Mouse (Mus musculus): Measurements from ENCODE around the gene Olfr195. TPM values are rescaled to one million over a fixed set of nuclear protein-coding genes. Genes with fewer than 3 reads are reported as not detected.

Gene Olfr195
- total RNA-seq (2021) (not detected), polyA plus RNA-seq (2012; rRNA removed) (not detected in 2 replicates)
- long read RNA-seq, result 0 reads

DNA sequence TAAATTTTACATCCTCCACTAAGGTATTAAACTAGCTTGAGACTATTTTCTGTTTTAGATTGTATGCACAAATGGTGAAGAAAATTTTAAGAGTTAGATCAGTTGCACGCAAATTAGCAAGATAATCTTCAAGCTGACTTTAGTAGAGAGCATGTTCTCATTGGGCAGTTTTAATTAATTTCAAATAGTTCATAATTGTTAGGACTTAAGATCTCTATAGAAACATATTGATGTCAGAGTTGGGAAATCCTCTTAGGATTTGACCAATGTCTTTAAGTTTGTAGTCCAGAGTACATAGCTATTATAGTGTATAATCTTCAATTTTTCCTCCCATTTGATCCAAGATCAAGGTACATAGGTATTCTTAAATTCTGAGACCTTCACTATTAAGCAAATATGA is at the start of gene Olfr195:
Gene Olfr195 (plus strand): TSS at position 301 of the 400 bp plus-strand sequence.
- DNase-seq, result no peak

DNA sequence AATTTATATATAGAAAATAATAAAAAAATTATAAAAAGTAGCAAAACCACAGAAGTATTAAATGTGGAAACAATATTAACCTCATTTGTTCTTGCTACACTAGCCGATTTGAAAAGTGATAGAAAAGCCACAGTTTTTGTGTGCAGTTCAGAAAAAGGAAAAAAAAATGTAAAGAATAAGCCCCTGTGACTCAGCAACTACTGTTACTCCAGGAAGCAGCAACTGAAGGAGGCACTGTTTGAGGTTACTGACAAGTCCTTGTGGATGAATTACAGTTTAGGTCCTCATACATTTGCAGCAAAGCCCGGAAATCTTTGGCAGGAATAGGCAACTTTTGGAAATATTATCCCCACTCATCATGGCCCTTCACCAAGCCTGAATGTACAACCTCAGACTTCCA is 41.5 kb upstream of the Olfr195 start:
- no peak for DNase-seq

DNA sequence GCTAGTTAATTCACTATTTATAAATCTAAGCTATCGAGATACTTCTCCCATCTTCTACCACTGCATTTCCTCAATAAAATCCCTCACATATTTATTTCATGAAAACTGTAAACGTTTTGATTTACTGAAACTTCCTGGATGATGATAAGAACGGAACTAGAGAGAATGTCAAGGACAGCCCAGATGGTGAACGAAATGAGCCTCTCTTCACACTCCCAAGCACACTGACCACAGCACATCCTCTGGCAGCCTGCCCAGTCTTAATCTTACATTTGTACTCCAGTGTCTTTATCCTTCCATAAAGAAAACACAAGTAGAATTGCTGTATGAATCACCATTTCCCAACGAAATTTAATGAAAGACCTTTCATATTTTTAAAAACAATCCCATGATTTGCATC is 38.3 kb upstream of the Olfr195 start:
- peak; percentile 19 for DNase-seq

GRCm38 (mm10) chr16:59111781-59112180 is 35.1 kb upstream of the Olfr195 start, which contains the start of gene Olfr193:
Gene Olfr193, minus strand, starts transcription at chr16:59111881.
- DNase-seq, result no peak

DNA sequence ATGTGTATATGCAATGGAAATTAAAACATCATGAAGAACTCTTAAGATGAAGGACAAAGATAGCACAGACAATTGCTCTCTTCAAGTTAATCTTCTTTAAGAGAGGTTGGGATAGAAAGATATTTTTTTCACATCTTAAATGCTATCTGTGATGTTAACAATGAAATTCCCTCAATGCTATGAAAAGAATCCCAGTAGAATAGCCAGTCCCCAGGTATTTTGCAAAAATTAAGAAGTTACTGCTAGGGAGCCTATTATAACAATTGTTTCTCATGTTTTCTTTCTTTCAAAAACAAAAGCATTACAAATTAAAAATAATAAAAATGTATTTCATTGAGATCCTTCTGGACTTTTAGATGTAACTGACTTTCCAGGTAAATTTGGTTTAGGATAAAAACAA is 25.9 kb upstream of the Olfr195 start, which contains the start of gene Olfr194:
Gene Olfr194 (minus strand): TSS at position 101 of the 400 bp plus-strand sequence.
- no peak for DNase-seq

GRCm38 (mm10) chr16:59130740-59131139 is 16.1 kb upstream of the Olfr195 start:
- DNase-seq, result no peak

DNA sequence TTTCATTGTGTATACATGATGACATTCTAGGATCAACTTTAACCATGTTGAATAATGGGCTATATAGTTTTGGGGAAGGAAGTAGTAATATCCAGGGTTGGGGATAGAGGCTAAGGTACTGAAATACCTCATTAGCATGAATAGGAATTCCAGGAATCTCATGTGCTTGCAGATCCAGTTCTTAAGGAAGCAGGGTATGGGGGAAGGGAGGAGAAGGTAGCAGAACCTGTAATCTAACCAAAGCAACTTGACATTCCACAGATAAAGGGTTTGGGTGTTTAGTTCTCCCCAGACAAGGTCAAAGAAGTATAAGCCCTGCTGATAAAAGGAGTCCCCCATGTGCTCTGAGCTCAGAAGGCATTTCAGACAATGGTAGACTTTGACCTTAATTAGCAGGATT is 5.7 kb upstream of the Olfr195 start:
- DNase-seq, result no peak

DNA sequence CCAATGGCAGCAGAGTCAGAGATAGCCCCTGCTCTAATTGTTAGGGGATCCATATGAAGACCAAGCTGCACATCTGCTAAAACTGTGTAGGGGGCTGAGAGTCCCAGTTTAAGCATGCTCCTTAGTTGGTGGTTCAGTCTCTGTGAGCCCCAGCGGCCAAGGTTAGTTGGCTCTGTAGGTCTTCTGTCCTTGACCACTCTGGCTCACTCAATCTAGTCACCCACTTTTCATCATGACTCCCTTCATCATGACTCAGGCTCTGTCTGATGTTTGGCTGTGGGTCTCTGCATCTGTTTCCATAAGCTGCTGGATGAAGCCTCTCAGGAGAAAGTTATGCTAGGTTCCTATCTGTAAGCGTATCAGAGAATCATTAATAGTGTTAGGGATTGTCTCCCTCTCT is 5.2 kb downstream of the Olfr195 start:
- peak; percentile 53 for DNase-seq

DNA sequence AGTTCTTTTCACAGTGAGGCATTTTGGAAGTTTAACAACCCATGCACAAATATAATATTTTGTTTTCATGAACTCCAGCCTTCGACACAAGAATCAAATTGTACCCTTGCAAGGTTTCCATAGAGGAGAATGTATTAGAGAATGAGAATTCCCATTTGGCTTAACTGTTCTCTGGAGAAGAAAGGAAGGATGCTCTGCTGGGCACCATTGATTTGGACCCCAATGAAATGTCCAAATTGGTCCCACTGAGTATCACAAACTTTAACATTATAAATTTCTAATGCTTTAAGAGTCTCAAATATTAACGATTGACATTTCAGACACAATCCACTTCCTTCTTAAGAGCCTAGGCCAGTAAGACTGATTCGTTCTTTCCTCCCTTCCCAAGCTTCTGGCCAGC is 23.5 kb downstream of the Olfr195 start, which contains the start of gene Olfr196:
Gene Olfr196 (minus strand): TSS at position 101 of the 400 bp plus-strand sequence.
- no peak for DNase-seq

Other genes starting within 250 kb of the Olfr195 start
- not detected for gene Olfr181, start 218.3 kb upstream of the Olfr195 start, total RNA-seq (2021)
- gene Olfr181, start 218.3 kb upstream of the Olfr195 start, polyA plus RNA-seq (2012; rRNA removed), result not detected in 2 replicates
- gene Olfr180, start 217.7 kb upstream of the Olfr195 start, total RNA-seq (2021), result not detected
- gene Olfr180, start 217.7 kb upstream of the Olfr195 start, polyA plus RNA-seq (2012; rRNA removed), result not detected in 2 replicates
- gene Olfr183, start 151.7 kb upstream of the Olfr195 start, total RNA-seq (2021), result not detected
- not detected in 2 replicates for gene Olfr183, start 151.7 kb upstream of the Olfr195 start, polyA plus RNA-seq (2012; rRNA removed)
- not detected for gene Olfr186, start 116.8 kb upstream of the Olfr195 start, total RNA-seq (2021)
- gene Olfr186, start 116.8 kb upstream of the Olfr195 start, polyA plus RNA-seq (2012; rRNA removed), result not detected in 2 replicates
- not detected for gene Olfr187, start 107.3 kb upstream of the Olfr195 start, total RNA-seq (2021)
- not detected in 2 replicates for gene Olfr187, start 107.3 kb upstream of the Olfr195 start, polyA plus RNA-seq (2012; rRNA removed)
- not detected for gene Olfr190, start 69.0 kb upstream of the Olfr195 start, total RNA-seq (2021)
- not detected in 2 replicates for gene Olfr190, start 69.0 kb upstream of the Olfr195 start, polyA plus RNA-seq (2012; rRNA removed)
- not detected for gene Olfr191, start 57.2 kb upstream of the Olfr195 start, total RNA-seq (2021)
- not detected in 2 replicates for gene Olfr191, start 57.2 kb upstream of the Olfr195 start, polyA plus RNA-seq (2012; rRNA removed)
- gene Olfr193, start 35.2 kb upstream of the Olfr195 start, total RNA-seq (2021), result not detected
- not detected in 2 replicates for gene Olfr193, start 35.2 kb upstream of the Olfr195 start, polyA plus RNA-seq (2012; rRNA removed)
- not detected for gene Olfr194, start 26.0 kb upstream of the Olfr195 start, total RNA-seq (2021)
- not detected in 2 replicates for gene Olfr194, start 26.0 kb upstream of the Olfr195 start, polyA plus RNA-seq (2012; rRNA removed)
- not detected for gene Olfr196, start 23.4 kb downstream of the Olfr195 start, total RNA-seq (2021)
- gene Olfr196, start 23.4 kb downstream of the Olfr195 start, polyA plus RNA-seq (2012; rRNA removed), result not detected in 2 replicates
- gene Olfr198, start 56.5 kb downstream of the Olfr195 start, total RNA-seq (2021), result not detected
- gene Olfr198, start 56.5 kb downstream of the Olfr195 start, polyA plus RNA-seq (2012; rRNA removed), result not detected in 2 replicates
- not detected for gene Olfr199, start 72.7 kb downstream of the Olfr195 start, total RNA-seq (2021)
- gene Olfr199, start 72.7 kb downstream of the Olfr195 start, polyA plus RNA-seq (2012; rRNA removed), result not detected in 2 replicates
- not detected for gene Olfr201, start 125.6 kb downstream of the Olfr195 start, total RNA-seq (2021)
- gene Olfr201, start 125.6 kb downstream of the Olfr195 start, polyA plus RNA-seq (2012; rRNA removed), result not detected in 2 replicates
- not detected for gene Olfr202, start 139.7 kb downstream of the Olfr195 start, total RNA-seq (2021)
- gene Olfr202, start 139.7 kb downstream of the Olfr195 start, polyA plus RNA-seq (2012; rRNA removed), result not detected in 2 replicates
- gene Olfr203, start 151.8 kb downstream of the Olfr195 start, total RNA-seq (2021), result not detected
- not detected in 2 replicates for gene Olfr203, start 151.8 kb downstream of the Olfr195 start, polyA plus RNA-seq (2012; rRNA removed)
- not detected for gene Olfr204, start 171.2 kb downstream of the Olfr195 start, total RNA-seq (2021)
- not detected in 2 replicates for gene Olfr204, start 171.2 kb downstream of the Olfr195 start, polyA plus RNA-seq (2012; rRNA removed)
- gene Olfr205, start 184.1 kb downstream of the Olfr195 start, total RNA-seq (2021), result not detected
- gene Olfr205, start 184.1 kb downstream of the Olfr195 start, polyA plus RNA-seq (2012; rRNA removed), result not detected in 2 replicates
- gene Olfr206, start 202.2 kb downstream of the Olfr195 start, total RNA-seq (2021), result not detected
- gene Olfr206, start 202.2 kb downstream of the Olfr195 start, polyA plus RNA-seq (2012; rRNA removed), result not detected in 2 replicates
- not detected for gene Olfr209, start 216.9 kb downstream of the Olfr195 start, total RNA-seq (2021)
- not detected in 2 replicates for gene Olfr209, start 216.9 kb downstream of the Olfr195 start, polyA plus RNA-seq (2012; rRNA removed)